Mouse (Mus musculus) hindbrain, postnatal 0 days (tissue): Measurements from ENCODE around the gene Tnp1. TPM values are rescaled to one million over a fixed set of nuclear protein-coding genes. Genes with fewer than 3 reads are reported as not detected.

Experiments used
- ATAC-seq: fragments of 200-750 bp; cut with Nextera tagmentation; 2 replicates; pipeline ENCODE4 v1.8.0; 2017; ENCODE audit warnings: mild to moderate bottlenecking, moderate TSS enrichment, moderate library complexity
- DNase-seq: peaks from one replicate; pipeline ENCODE4 v3.0.0-alpha.2; 2015; ENCODE audit warnings: low spot score
- H3K27ac ChIP-seq: fragments of 300-500 bp; sonication (generic); 2 replicates; pipeline ENCODE4 v1.5.1; 2014; ENCODE audit warnings: mild to moderate bottlenecking
- H3K27me3 ChIP-seq: fragments of 300-500 bp; sonication (generic); 2 replicates; pipeline ENCODE4 v1.6.1; 2014; ENCODE audit warnings: low read length, mixed read lengths; ENCODE audit not compliant: insufficient read depth
- H3K36me3 ChIP-seq: fragments of 300-500 bp; sonication (generic); 2 replicates; pipeline ENCODE4 v1.6.1; 2014; ENCODE audit warnings: low read length, mixed read lengths; ENCODE audit not compliant: insufficient read depth
- H3K4me1 ChIP-seq: fragments of 300-500 bp; sonication (generic); 2 replicates; pipeline ENCODE4 v1.6.1; 2014; ENCODE audit warnings: antibody characterized with exemption, low read length, mixed read lengths; ENCODE audit not compliant: insufficient read depth
- H3K4me2 ChIP-seq: fragments of 300-500 bp; sonication (generic); 2 replicates; pipeline ENCODE4 v1.6.1; 2014; ENCODE audit warnings: low read depth, mild to moderate bottlenecking, low read length, moderate library complexity, mixed read lengths
- H3K4me3 ChIP-seq: fragments of 300-500 bp; sonication (generic); 2 replicates; pipeline ENCODE4 v1.5.1; 2014; ENCODE audit warnings: low read length
- H3K9ac ChIP-seq: fragments of 300-500 bp; sonication (generic); replicated peaks from 2 replicates; pipeline ENCODE4 v1.6.1; 2014; ENCODE audit warnings: mild to moderate bottlenecking, low read length, moderate library complexity, mixed read lengths
- H3K9me3 ChIP-seq: fragments of 300-500 bp; sonication (generic); 2 replicates; pipeline ENCODE4 v1.6.1; 2016; ENCODE audit warnings: low read length, mixed read lengths
- CTCF ChIP-seq: IDR thresholded peaks from 2 replicates; pipeline ENCODE4 v1.5.1; 2016; ENCODE audit warnings: antibody characterized with exemption, control low read depth, low read depth
- WGBS: fragments of 180-500 bp; shearing (Covaris S2); extraction: QIAGEN DNeasy Blood & Tissue Kit; methylation state at CpG from one replicate; pipeline ENCODE4 v1.1.7; 2014; 5-methylcytosine and 5-hydroxymethylcytosine counted together
- polyA plus RNA-seq: library from polyadenylated mRNA; unstranded; fragments of >200 nt; fragmentation: Nextera tagmentation; extraction: Ambion mirVana; gene quantifications from 2 replicates; pipeline ENCODE4 v1.2.1, GENCODE M21; 2015
- total RNA-seq: library from RNA; depleted of rRNA; stranded (reverse); fragments of >200 nt; gene quantifications from 2 replicates; pipeline ENCODE4 v1.2.3, GENCODE M21; 2014

Gene Tnp1
- total and polyA plus RNA-seq, 2 experiments from 2014 or later = not detected

- no peak overlapping the region for H3K4me3 ChIP-seq
- ATAC-seq = no peak
- no peaks in the 10 kb centered on the region for H3K9me3 ChIP-seq
- no peak overlapping the region for H3K9ac ChIP-seq
- H3K27me3 ChIP-seq = no peaks in the 10 kb centered on the region
- no peaks in the 10 kb centered on the region for H3K36me3 ChIP-seq
- H3K4me2 ChIP-seq = no peak overlapping the region
- WGBS = 69% methylated on average over 3 of the region's 3 CpGs
- no peak overlapping the region for H3K27ac ChIP-seq
- no peaks in the 10 kb centered on the region for H3K4me1 ChIP-seq
- no peak for TF ChIP-seq CTCF
- DNase-seq = no peak
These were observed 22.8 kb upstream of the Tnp1 start for GRCm38 (mm10) chr1:73038532-73038931.

GRCm38 (mm10) chr1:73036536-73036935 is 20.8 kb upstream of the Tnp1 start:
- no peak overlapping the region for H3K27ac ChIP-seq
- no peak overlapping the region for H3K4me2 ChIP-seq
- no peaks in the 10 kb centered on the region for H3K9me3 ChIP-seq
- DNase-seq (no peak), ATAC-seq (no peak)
- H3K4me1 ChIP-seq = no peaks in the 10 kb centered on the region
- no peak overlapping the region for H3K9ac ChIP-seq
- 56% methylated on average over 3 of the region's 3 CpGs for WGBS
- no peaks in the 10 kb centered on the region for H3K27me3 ChIP-seq
- no peak overlapping the region for H3K4me3 ChIP-seq
- no peaks in the 10 kb centered on the region for H3K36me3 ChIP-seq
- no peak for TF ChIP-seq CTCF

- Histone ChIP-seq H3K9ac (no peak overlapping the region), H3K4me1 (no peaks in the 10 kb centered on the region), H3K4me2 (no peak overlapping the region), H3K27ac (no peak overlapping the region), H3K4me3 (no peak overlapping the region), H3K9me3 (no peaks in the 10 kb centered on the region), H3K36me3 (no peaks in the 10 kb centered on the region), H3K27me3 (no peaks in the 10 kb centered on the region)
- no peak for ATAC-seq
- no peak for TF ChIP-seq CTCF
- 88% methylated on average over 3 of the region's 3 CpGs for WGBS
- no peak for DNase-seq
These were observed 20.0 kb upstream of the Tnp1 start for GRCm38 (mm10) chr1:73035726-73036125.

GRCm38 (mm10) chr1:73032491-73032890 is 16.8 kb upstream of the Tnp1 start:
- Histone ChIP-seq H3K27ac (no peak overlapping the region), H3K4me3 (no peak overlapping the region), H3K27me3 (no peaks in the 10 kb centered on the region), H3K9me3 (no peaks in the 10 kb centered on the region), H3K36me3 (no peaks in the 10 kb centered on the region), H3K4me1 (no peaks in the 10 kb centered on the region), H3K9ac (no peak overlapping the region), H3K4me2 (no peak overlapping the region)
- no peak for DNase-seq
- 87% methylated on average over 5 of the region's 5 CpGs for WGBS
- no peak for TF ChIP-seq CTCF
- ATAC-seq = no peak

GRCm38 (mm10) chr1:73028741-73029140 is 13.0 kb upstream of the Tnp1 start:
- H3K27ac ChIP-seq = no peak overlapping the region
- no peaks in the 10 kb centered on the region for H3K9me3 ChIP-seq
- no peak for TF ChIP-seq CTCF
- H3K4me1 ChIP-seq = no peaks in the 10 kb centered on the region
- no peaks in the 10 kb centered on the region for H3K36me3 ChIP-seq
- H3K9ac ChIP-seq = no peak overlapping the region
- H3K4me3 ChIP-seq = no peak overlapping the region
- 76% methylated on average over 6 of the region's 6 CpGs for WGBS
- no peak for DNase-seq
- H3K4me2 ChIP-seq = no peak overlapping the region
- H3K27me3 ChIP-seq = no peaks in the 10 kb centered on the region
- no peak for ATAC-seq

GRCm38 (mm10) chr1:73027381-73027780 is 11.7 kb upstream of the Tnp1 start:
- no peaks in the 10 kb centered on the region for H3K4me1 ChIP-seq
- H3K27me3 ChIP-seq = no peaks in the 10 kb centered on the region
- 69% methylated on average over 4 of the region's 4 CpGs for WGBS
- H3K4me3 ChIP-seq = no peak overlapping the region
- H3K9me3 ChIP-seq = no peaks in the 10 kb centered on the region
- DNase-seq (no peak), ATAC-seq (no peak)
- H3K9ac ChIP-seq = no peak overlapping the region
- H3K27ac ChIP-seq = no peak overlapping the region
- no peaks in the 10 kb centered on the region for H3K36me3 ChIP-seq
- no peak for TF ChIP-seq CTCF
- H3K4me2 ChIP-seq = no peak overlapping the region

GRCm38 (mm10) chr1:73026786-73027299 is 11.1 kb upstream of the Tnp1 start:
- WGBS = 84% methylated on average over 5 of the region's 5 CpGs
- H3K4me1 ChIP-seq = no peaks in the 10 kb centered on the region
- no peak overlapping the region for H3K9ac ChIP-seq
- H3K27ac ChIP-seq = no peak overlapping the region
- no peak overlapping the region for H3K4me2 ChIP-seq
- H3K9me3 ChIP-seq = no peaks in the 10 kb centered on the region
- H3K27me3 ChIP-seq = no peaks in the 10 kb centered on the region
- no peak overlapping the region for H3K4me3 ChIP-seq
- H3K36me3 ChIP-seq = no peaks in the 10 kb centered on the region
- TF ChIP-seq CTCF = no peak
- DNase-seq = no peak
- no peak for ATAC-seq
